Mouse (Mus musculus) MN1 (cell line): ENCODE measurements around the gene Klhdc4.
A peak's percentile ranks its signal among the peaks of the same experiment; 100 is the strongest.

ENCODE experiments used
- DNase-seq: peaks from one replicate; pipeline ENCODE4 v3.0.0-alpha.2; 2016; ENCODE audit warnings: low spot score

The Klhdc4 gene

DNA sequence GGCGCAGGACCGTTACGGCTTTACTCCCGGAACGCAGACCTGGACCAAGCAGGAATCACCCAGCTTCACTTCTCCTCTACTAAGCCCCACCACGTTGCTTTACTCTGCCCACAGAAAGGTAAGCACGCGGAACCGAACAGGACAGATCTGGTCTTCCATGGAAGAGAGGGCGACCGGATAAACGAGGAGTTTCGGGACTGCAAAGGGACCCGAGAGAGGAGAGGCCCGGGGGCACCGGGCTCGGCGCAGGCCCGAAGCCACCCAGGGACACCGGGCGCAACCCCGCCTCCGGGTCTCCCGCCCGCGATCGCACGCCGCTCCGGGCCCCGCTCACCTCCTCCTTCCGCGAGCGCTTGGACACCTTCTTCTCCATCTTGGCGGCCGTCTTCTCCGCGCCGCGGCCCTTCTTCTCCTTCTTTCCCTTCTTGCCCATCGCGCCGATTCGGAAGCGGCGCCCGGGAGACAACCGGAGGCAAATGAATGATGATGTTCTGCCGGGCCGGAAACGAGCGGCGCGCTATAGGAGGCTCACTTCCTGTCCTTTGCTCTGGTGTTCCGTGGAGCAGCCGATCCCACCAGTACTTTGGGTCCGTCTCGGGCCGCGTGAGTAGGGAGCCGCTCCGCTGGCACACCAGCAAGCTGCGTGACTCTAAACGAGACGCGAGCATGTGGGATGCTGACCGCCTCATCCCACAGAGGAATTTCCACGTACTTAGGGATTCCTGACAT, at the start of gene Klhdc4:
Gene Klhdc4, minus strand, starts transcription at position 522 of the 729 bp plus-strand sequence.
- DNase-seq: peak; percentile 99

DNA sequence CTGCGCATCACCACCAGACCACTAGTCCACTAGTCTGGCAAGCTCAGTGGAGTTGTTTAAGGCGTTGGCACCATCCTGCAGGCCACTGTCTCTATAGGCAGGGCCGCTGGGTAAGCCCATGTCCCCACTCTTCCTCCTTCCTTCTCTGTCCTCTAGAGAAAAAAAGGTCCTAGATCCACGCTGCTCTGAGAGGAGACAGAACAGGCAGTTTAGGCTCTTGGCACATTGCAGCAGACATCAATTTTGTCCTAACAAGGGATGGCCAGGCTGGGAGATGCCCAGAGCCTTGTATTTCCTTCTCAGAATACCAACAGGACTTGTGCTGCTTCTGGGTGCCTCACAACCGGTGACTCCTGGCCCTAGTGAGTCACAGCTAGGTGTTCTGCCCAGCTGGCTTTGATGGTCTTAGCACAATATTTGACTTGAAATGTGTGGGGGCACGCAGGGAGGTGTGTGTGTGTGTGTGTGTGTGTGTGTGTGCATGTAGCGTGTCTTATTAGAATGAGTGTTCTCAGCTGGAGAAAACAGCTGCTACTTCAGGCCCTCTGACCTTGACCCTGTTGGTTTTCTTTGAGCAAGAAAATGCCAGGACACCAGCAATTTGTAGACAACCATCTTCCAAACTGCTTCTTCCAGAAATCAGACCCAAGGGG, 48.6 kb upstream of the Klhdc4 start:
- peak; percentile 83 for DNase-seq

DNA sequence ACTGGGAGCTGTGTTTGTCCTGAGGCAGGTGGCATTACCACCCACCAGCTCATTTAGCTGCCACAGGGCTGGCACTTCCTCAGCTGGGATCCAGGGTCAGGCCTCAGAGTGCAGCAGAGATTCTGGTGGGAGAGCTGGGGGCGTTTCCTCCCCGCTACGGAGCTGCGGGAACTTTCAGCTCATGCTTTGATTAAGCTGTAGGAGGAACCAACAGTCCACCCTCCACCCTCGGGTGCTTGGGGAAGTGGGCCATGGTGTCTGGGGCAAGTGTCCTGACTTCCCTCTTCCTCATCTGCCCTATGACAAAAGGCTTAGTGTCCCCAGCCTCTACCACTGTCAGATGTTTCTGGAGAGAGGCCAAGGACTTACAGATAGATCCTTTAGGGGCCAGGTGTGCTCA, 47.8 kb upstream of the Klhdc4 start:
- DNase-seq: no peak

DNA sequence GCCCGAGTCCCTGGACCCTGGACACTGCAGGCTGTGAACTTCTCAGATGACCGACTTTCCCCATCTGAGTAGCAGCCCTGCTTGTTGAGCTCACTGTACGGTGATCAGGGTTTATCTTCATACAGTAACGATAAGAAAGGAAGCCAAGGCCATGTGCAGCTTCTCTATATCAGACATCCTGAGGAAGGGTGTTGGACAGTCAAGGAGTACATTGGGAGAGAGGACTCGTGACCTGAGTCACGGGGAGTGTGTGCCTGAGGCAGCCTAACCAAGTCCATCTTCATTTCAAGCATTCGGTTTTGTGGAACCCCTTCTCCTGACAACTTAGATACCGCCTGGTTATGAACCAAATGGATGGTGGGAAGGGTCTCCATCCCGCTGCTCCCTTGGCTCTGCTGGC, 46.1 kb upstream of the Klhdc4 start:
- DNase-seq: no peak

DNA sequence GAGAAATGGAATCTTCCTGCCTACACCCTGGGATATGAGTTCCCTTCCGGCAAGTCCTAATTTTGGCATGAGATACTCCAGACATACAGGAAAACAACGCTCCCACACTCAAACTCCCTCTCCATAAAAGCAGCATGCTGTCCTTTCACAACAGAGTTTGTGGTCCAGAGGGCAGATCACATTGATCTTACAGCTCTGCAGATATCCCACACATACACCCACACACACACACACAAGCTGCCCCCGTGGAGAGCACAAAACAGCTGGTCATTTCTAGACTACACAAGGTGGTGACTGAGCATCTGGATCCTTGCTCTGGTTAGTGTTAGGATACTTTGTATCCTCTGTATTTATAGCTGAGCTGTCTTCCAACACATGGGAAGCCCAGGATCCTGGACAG, 45.7 kb upstream of the Klhdc4 start:
- DNase-seq: peak; percentile 56

DNA sequence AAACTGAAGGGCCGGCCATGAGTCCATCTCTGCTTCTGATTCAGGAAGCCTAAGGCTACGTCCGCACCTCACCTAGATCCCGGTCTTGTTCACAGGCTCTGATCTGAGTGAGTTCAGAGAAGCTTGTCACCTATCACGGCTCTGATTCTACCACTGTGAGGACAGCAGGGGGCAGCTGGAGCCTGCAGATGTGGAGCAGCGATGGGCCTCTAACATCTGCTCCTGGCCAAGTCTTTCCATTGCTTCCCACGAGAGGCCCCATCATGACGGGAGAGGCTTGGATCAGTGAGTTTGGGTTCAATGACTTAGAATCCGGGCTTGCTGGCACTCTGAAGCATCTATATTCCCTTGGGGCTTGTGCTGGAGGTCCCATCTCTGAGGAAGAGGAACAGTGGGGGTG, 44.7 kb upstream of the Klhdc4 start:
- DNase-seq: peak; percentile 89

DNA sequence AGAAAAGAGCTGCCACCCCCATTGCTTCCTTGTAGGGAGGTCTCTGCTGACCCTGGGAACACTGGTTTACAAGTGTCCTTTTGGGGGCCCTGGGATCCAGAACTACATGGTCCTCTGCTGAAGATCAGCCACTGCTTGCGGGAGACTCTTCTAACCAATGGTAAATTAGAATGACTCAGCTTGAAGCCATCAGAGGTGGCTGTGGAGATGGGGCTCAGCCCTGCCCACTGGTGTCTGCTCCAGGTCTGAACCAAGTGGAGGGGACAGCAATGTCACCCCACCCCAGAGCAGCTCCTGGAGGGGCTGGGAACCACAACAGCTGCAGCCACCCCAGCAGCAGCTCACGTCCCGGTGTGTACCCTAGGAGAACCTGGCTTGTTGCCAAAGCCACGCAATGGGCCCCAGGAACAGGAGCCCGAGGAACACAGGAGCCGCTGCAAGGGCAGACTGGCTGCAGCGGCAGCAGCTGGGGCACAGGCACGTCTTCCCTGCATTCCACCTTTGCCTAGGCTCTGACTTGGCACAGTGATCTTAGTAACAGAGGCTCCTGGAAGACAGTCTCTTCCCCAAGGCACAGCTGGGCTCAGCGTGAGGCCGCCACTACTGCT, 42.6 kb upstream of the Klhdc4 start:
- DNase-seq: peak; percentile 73

DNA sequence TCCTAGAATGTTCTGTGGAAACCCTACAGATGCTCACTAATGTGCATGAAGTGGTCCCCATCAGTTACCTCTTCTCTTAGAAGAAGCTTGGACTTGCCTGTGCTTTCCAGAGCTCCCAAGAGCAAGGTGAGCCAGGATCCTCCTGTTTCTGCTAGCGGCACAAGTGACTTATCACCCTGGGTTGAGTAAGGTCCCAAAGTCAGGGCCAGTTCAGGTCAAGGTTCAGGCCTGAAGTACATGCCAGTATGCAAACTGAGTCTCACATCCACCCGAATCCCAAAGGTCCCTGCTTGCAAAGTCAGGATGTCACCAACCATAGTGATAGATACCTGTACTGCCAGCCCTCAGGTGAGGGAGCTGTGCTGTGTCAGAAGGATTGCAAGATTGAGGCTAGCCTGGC, 40.8 kb upstream of the Klhdc4 start:
- no peak for DNase-seq

DNA sequence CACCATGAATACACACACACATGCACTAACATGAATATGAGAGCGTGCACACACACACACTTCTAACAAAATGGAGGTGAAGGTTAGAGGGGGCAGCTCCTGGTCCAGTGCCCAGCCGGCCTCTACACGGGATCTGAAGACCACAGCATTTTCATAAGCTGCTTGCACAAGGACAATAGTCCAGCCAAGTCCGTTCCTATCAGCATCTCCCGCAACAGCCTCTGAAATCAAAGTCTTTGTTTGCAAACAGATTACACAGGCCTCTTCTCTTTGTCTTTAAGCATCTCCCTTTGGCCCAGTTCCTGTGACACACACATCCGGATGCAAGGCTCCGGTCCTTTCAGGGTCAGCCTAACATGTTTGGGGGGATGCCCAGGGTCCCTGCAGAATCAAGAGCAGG, 39.5 kb upstream of the Klhdc4 start:
- no peak for DNase-seq

DNA sequence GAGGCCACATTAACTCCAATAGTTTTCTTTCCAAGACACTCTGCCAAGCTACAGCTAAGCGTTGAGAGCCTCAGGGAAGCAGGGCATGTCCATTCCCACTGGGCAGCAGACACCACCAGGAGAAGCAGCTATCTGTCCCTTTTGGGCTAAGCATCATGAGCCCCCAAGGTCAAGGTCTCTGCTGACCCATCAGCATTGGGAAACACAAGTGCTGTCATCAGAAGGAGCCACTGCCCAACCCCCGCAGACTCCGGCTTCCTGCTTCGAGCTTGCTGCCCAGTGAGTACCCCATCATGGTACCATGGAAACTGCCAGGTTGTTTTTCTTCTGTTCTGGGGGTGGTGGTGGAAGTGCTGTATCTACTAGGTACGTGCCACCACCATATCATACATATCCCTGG, 38.8 kb upstream of the Klhdc4 start:
- DNase-seq: no peak

DNA sequence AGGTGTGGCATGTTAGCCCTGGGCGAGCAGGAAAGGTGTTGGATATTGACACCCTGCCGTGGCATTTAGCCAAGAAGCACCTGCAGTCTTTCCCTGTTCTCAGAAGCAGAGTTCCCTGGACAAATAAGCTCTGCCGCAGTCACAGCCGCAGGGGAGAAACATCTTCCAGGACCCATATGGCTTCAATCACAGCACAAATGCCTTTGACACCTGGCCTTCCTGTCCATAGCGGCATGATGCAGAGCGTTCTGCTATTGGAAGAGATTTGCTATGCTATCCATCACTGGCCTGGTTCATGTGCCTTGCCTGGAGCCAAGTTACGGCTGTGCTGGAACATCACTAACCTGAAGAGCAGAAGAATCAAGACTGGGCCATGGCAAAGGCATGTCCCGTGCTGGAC, 36.0 kb upstream of the Klhdc4 start:
- no peak for DNase-seq

DNA sequence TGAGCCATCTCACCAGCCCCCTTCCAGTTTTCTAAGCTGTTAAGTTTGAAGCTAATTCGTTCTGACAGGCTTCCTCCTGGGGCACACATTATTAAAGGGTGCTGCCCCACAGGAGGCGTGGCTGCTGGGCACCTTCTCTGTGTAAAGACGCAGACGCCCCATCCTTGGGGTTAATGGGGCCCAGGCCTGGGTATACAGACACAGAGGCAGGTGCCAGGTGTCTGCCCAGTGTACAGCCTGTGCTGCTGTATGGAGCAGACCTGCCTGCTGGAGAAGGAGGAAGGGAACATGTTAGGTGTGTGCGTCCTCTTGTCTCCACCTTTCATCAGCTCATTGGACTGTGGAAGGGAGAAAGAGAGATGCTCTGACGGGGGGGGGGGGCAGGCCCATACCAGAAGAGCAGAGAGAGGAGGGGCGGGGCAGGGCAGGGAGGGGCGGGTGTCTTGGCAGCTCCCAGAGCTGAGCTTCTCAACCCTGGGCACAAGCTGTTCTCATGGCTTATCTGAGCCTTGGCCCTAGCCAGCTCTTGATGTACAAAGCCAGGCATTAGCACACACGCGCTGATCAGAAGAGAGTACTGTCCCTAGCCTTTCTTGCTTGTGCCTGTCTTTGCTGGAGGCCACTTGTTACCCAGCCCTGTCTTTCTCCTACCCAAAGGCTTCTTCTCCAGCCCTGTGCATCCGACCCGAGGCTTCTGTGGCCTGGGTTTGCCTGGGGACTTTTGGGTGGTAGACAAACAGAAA, 32.6 kb upstream of the Klhdc4 start:
- DNase-seq: peak; percentile 92

DNA sequence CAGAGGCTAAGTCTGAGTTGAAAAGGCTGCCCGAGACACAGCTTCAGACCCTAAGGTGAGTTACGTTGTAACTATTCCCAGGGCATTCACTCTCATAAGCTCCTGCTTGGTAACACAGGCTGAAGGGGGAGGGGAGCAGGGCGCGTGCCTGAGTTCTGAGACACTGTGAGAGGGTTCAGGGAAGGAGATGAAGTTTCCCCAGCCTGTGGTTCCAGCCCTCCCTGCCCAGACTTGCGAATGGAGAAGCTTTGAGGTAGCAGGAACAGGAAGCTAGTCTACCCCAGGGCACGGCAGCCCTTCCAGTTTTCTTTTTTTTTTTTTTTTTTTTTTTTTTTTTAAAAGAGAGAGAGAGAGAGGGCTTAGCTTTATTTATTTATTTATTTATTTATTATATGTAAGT, 31.9 kb upstream of the Klhdc4 start:
- DNase-seq: peak; percentile 77

DNA sequence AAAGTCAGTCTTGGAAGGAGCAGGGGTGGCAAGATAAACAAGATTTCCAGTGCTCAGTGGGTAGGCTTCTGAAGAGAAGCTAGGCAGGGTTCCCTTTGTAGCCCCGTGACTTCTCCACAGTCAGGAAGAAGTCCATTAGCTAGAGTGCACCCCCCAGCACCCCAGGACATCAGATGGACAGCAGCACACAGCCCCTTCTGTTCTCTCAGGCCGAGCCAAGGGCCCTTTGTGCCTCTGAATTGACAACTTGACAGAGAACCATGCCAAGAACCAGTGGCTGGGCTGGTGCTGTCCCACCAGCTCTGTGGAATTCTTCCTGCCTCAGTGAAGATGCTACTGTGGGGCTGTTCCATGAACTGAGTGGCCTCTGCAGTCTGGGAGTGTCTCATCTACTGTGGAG, 28.4 kb upstream of the Klhdc4 start:
- DNase-seq: no peak

DNA sequence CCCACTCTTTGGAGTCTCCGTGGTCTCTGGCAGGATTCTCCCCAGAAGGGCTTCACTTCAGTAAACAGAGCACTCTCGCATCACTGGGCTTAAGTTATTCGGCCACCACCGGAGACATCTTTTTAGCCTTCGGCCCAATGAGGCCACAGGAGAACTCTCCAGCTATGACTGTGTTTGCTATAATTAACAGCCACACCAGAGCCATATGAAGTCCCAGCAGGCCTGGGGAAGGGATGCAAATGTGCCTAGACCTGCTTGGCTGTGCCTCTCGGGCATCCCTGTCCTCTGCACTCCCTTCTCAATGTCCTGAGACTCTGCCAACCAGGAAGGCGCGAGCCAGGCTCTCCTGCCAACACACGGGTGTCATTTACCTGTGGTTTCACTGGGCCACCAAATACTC, 28.0 kb upstream of the Klhdc4 start:
- DNase-seq: no peak

DNA sequence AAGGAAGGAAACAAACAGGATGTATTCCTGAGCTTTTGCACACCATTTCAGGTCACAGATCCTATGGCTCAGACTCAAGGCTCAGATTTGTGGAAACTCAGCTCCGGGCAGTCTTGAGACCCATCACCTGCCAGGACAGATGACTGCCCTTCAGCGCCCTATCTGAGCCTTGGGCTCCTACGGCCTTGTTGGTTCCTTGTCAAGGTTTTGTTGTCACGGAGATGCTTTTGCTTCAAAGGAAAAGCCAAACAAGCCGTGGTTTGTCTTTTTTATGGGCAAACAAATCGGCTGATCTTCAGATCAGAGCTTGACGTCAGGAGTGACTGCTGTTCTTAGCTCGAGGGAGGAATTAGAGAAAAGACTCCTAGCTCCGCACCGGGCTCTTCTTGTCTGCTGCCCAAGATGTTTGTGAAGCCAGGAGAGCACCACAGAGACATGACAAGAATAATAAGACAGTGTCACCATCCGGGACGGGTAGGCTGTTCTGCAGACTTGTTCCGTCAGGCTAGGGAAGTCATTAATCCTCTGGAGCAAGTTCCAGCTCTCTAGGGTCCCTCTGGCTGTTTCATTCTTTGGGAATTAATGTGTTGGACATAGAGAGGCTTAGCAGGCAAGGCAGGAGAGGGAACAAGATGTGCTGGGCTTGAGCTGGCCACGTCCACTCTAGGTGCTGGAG, 26.8 kb upstream of the Klhdc4 start:
- DNase-seq: no peak

DNA sequence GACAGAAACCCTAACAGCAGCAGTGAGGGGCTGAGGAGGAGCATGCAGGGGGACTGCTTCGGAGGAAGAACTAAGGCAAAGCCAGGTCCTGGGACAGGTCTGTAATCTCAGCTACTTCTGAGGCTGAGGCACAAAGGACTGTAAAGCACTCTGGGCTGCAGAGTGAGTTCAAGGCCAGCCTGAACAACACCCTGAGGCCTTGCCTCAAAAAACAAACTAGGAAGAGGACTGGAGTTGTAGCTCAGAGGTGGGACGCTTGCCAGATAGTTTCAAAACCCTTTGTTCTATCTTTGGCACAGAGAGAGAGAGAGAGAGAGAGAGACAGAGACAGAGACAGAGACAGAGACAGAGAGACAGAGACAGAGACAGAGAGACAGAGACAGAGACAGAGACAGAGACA, 24.2 kb upstream of the Klhdc4 start:
- no peak for DNase-seq

DNA sequence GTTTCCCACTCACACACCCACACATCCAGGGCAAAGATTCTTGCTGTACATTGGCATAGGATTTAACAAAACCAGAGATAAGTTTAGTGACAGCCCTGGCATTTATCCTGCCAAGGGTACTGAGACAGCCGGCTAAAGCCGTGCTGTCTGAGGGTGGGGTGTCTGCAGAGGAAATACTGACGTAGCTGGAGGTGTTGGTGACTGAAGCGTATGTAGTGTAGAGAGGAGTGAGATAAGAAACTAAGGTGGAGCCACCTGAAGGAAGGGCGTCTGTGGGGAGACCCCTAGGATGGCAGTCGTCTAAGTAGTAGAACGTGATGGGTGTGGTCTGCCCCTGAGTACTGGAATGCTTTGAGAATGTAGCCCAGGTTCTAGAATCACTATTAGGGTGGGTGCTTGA, 23.1 kb upstream of the Klhdc4 start:
- DNase-seq: no peak

DNA sequence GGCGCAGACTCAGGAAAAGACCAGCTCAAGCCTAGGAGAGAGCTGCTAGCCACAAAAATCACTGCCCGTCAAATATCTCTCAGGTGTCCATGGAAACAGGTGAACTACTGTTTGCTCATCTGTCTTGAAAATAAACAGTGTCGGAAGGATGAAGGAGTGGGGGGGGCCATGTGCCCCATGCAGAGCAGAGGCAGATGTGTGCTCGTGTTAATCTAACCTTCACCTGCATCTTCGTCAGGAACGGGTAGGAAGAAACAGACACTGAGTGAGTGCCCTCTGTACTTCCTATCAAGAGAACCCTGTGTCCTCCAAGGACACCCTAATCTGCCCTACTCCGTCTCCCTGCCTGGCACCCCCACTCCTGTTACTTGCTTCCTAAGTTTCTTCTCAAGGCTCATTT, 22.3 kb upstream of the Klhdc4 start:
- DNase-seq: no peak

DNA sequence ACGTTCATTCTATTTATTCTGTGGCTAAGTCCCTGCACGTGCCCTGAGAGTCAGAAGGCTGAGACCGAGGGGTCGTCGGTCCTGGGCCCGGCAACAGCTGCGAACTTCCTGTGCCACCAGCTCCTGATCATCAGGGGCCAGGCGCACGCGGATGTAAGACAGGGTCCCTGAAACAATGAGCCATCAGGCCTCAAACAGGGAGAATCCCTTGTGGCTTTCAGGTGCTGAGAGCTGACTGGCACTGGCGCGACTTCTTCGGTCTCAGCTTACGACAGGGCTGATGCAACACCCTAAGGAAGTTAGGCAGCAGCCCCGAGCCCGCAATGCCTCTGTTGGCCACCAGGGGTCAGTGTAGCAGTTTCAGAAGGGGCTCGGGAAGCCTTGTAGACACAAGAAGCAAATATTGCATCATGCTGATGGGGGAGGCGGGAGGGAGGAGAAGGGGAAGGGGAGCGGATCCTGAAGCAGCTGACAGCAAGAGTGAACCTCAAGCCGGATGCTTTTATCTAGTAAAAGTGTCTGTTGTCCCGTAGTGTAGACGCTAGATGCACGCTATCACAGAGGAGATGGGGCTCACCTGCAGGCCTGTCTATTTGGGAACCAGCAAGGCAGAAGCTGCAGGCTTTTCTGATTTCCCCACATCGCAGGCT, 21.6 kb upstream of the Klhdc4 start:
- DNase-seq: peak; percentile 100

DNA sequence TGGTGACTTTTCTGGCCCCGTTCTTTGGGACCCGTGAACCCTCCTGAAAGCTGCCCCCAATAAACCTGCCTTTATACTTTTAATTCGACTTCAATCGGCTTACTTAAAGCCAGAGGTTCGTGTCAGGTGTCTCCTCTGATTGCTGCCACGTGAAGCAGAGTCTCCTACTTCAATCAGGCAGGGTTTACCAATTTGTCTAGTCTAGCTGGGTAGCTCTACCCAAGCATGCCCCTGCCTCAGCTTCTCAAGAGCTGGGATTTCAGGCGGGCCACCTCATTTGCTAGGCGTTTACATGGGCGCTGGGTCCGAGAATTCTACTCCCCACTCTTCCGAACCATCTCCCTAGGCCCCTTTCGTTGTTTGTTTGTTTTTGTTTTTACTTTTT, 21.1 kb upstream of the Klhdc4 start:
- DNase-seq: peak; percentile 51

DNA sequence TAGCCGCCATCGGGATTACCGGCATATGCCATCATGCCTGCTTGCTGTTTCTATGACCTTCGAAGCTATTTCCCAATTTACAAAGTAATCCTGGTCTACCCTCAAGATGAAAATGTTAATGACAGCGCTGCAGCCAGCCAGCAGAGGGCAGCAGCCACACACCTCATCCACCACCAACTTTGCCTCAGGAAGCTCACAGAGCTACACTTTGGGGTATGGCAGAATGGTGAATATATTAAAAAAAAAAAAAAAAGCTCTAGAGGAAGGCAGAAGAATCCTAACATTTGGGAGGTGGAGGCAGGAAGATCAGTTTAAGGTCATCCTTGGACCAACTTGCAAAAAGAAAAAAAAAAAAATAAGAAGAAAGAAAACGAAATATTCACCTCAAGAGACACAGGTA, 20.6 kb upstream of the Klhdc4 start:
- peak; percentile 95 for DNase-seq
